Mouse (Mus musculus) midbrain, embryonic 12.5 days (tissue): ENCODE data around the gene 4930563M21Rik. TPM values are rescaled to one million over a fixed set of nuclear protein-coding genes. Genes with fewer than 3 reads are reported as not detected.
A peak's percentile ranks its signal among the peaks of the same experiment; 100 is the strongest.

Source experiments
- ATAC-seq: fragments of 200-750 bp; cut with Nextera tagmentation; 2 replicates; pipeline ENCODE4 v1.8.0; 2017; ENCODE audit warnings: low read depth, moderate TSS enrichment, moderate library complexity; ENCODE audit not compliant: low FRiP score
- H3K27ac ChIP-seq: fragments of 300-500 bp; sonication (generic); replicated peaks from 2 replicates; pipeline ENCODE4 v1.5.1; 2016; ENCODE audit warnings: mild to moderate bottlenecking
- H3K27me3 ChIP-seq: fragments of 300-500 bp; sonication (generic); 2 replicates; pipeline ENCODE4 v1.6.1; 2016; ENCODE audit warnings: mild to moderate bottlenecking
- H3K36me3 ChIP-seq: fragments of 300-500 bp; sonication (generic); 2 replicates; pipeline ENCODE4 v1.6.1; 2016
- H3K4me1 ChIP-seq: fragments of 300-500 bp; sonication (generic); 2 replicates; pipeline ENCODE4 v1.6.1; 2016
- H3K4me2 ChIP-seq: fragments of 300-500 bp; sonication (generic); replicated peaks from 2 replicates; pipeline ENCODE4 v1.6.1; 2016; ENCODE audit warnings: mild to moderate bottlenecking, moderate library complexity
- H3K4me3 ChIP-seq: fragments of 300-500 bp; sonication (generic); 2 replicates; pipeline ENCODE4 v1.5.1; 2016; ENCODE audit warnings: mild to moderate bottlenecking
- H3K9ac ChIP-seq: fragments of 300-500 bp; sonication (generic); replicated peaks from 2 replicates; pipeline ENCODE4 v1.6.1; 2016; ENCODE audit warnings: mild to moderate bottlenecking, moderate library complexity
- H3K9me3 ChIP-seq: fragments of 300-500 bp; sonication (generic); 2 replicates; pipeline ENCODE4 v1.6.1; 2016; ENCODE audit warnings: mild to moderate bottlenecking
- WGBS: fragments of 180-500 bp; shearing (Covaris S2); methylation state at CpG from one replicate; pipeline ENCODE4 v1.1.7; 2016; 5-methylcytosine and 5-hydroxymethylcytosine counted together
- polyA plus RNA-seq: library from polyadenylated mRNA; unstranded; fragments of >200 nt; fragmentation: Nextera tagmentation; extraction: Ambion mirVana; gene quantifications from 2 replicates; pipeline ENCODE4 v1.2.1, GENCODE M21; 2016

4930563M21Rik gene
- polyA plus RNA-seq, 1 experiment from 2014 or later = not detected

GRCm38 (mm10) chr9:55937664-55938617 lies 72.4 kb downstream of the 4930563M21Rik start, which contains the start of gene Scaper:
TSS of gene Scaper (minus strand) at chr9:55938119.
- H3K4me1 ChIP-seq = peaks cover 21% of the 10 kb centered on the region
- H3K4me2 ChIP-seq = peak within 1 kb of the TSS; percentile 63
- peak within 1 kb of the TSS; percentile 82 for H3K4me3 ChIP-seq
- no peaks in the 10 kb centered on the region for H3K36me3 ChIP-seq
- peak within 1 kb of the TSS; percentile 80 for H3K27ac ChIP-seq
- no peaks in the 10 kb centered on the region for H3K9me3 ChIP-seq
- WGBS = under 1% methylated on average over 48 of the region's 60 CpGs
- peak within 1 kb of the TSS; percentile 82 for H3K9ac ChIP-seq
- H3K27me3 ChIP-seq = no peaks in the 10 kb centered on the region
- peak; percentile 97 for ATAC-seq

- no peak for ATAC-seq
- WGBS = 49% methylated on average over 5 of the region's 5 CpGs
- H3K9me3 ChIP-seq = no peaks in the 10 kb centered on the region
These were observed 73.1 kb downstream of the 4930563M21Rik start for GRCm38 (mm10) chr9:55937224-55937663.

GRCm38 (mm10) chr9:55932482-55932881 lies 77.9 kb downstream of the 4930563M21Rik start:
- ATAC-seq = no peak
- no peak overlapping the region for H3K9ac ChIP-seq
- no peak overlapping the region for H3K4me2 ChIP-seq
- no peaks in the 10 kb centered on the region for H3K27me3 ChIP-seq
- H3K9me3 ChIP-seq = no peaks in the 10 kb centered on the region
- peaks cover 5% of the 10 kb centered on the region for H3K4me1 ChIP-seq
- 84% methylated on average over 1 of the region's 1 CpGs for WGBS
- no peak overlapping the region for H3K4me3 ChIP-seq
- H3K27ac ChIP-seq = no peak overlapping the region
- no peaks in the 10 kb centered on the region for H3K36me3 ChIP-seq

More at GRCm38 (mm10) chr9:55937224-55937663, 73.1 kb downstream of the 4930563M21Rik start:
- peak overlapping the region; percentile 63 for H3K4me2 ChIP-seq
- peak overlapping the region; percentile 82 for H3K9ac ChIP-seq
- H3K4me1 ChIP-seq = peaks cover 21% of the 10 kb centered on the region
- no peaks in the 10 kb centered on the region for H3K36me3 ChIP-seq
- H3K4me3 ChIP-seq = peak overlapping the region; percentile 82
- peak overlapping the region; percentile 80; the same call in 1 of the 2 replicates for H3K27ac ChIP-seq
- H3K27me3 ChIP-seq = no peaks in the 10 kb centered on the region

DNA sequence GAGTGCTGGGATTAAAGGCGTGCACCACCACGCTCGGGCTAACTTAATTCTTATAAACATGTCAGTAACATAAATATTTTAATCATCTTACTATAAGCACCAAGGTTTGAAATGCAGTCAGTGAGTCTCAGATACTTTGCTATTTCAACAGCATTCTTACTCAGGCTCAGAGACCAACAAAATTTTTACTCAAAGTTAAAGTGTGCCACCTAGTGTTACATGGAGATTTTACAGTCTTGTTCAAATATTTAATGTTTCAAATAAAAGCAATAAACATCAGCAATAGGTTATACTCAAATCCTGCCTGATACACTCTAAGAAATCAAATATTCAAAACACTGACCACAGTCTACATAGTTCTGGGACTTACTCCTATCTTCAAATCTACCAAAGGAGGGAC lies 91.8 kb downstream of the 4930563M21Rik start:
- WGBS = 72% methylated on average over 3 of the region's 3 CpGs
- Histone ChIP-seq H3K27ac (no peak overlapping the region), H3K4me1 (no peaks in the 10 kb centered on the region), H3K4me2 (no peak overlapping the region), H3K9ac (no peak overlapping the region), H3K9me3 (no peaks in the 10 kb centered on the region), H3K4me3 (no peak overlapping the region), H3K27me3 (no peaks in the 10 kb centered on the region), H3K36me3 (no peaks in the 10 kb centered on the region)
- no peak for ATAC-seq

GRCm38 (mm10) chr9:55916751-55917150 lies 93.6 kb downstream of the 4930563M21Rik start:
- no peak overlapping the region for H3K9ac ChIP-seq
- no peaks in the 10 kb centered on the region for H3K4me1 ChIP-seq
- H3K9me3 ChIP-seq = no peaks in the 10 kb centered on the region
- no peak for ATAC-seq
- H3K36me3 ChIP-seq = no peaks in the 10 kb centered on the region
- no peak overlapping the region for H3K4me2 ChIP-seq
- H3K27ac ChIP-seq = no peak overlapping the region
- no peak overlapping the region for H3K4me3 ChIP-seq
- no peaks in the 10 kb centered on the region for H3K27me3 ChIP-seq

Other genes with a start within 250 kb of the 4930563M21Rik start
- gene Scaper, start 72.4 kb downstream of the 4930563M21Rik start, polyA plus RNA-seq = 20.5 and 22.6 TPM in 2 replicates
- 387 and 394 TPM in 2 replicates for gene Rcn2, start 31.3 kb upstream of the 4930563M21Rik start, polyA plus RNA-seq
- 0.75 and 0.94 TPM in 2 replicates for gene Pstpip1, start 79.4 kb upstream of the 4930563M21Rik start, polyA plus RNA-seq
- gene Tspan3, start 154.9 kb upstream of the 4930563M21Rik start, polyA plus RNA-seq = 513 and 534 TPM in 2 replicates